Mouse (Mus musculus): ENCODE measurements around the gene Plpp4.
A peak's percentile ranks its signal among the peaks of the same experiment; 100 is the strongest.

DNA sequence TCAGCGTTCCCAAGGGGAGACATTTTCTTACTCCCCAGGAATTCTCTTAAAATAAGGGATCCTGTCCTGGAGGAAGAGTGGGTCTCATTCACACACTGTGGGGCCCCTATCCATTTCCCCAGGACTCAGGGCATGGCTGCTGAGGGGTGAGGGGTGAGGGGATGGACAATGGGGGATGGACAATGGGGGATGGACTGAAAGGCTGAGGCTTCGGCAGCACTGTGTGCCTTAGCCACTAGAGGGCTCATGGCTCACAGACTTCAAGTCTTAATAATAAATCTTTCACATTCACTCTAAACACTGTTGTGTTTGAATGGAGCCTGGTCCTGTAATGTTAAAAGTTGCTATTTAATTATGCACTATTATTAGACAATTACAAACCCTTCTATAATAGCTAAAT, 21.4 kb upstream of the Plpp4 start:
- TF ChIP-seq CTCF (IDR thresholded peaks at IDR 0.05; ENCODE audit: borderline replicate concordance, extremely low read depth, insufficient read depth, insufficient read length) (peak; percentile 81), POLR2A (IDR thresholded peaks at IDR 0.05; ENCODE audit: borderline replicate concordance, extremely low read depth, insufficient read depth, insufficient read length, poor library complexity, severe bottlenecking) (no peak)

All from brain, embryonic 14.5 days (tissue).